Mouse (Mus musculus) midbrain, embryonic 16.5 days (tissue): ENCODE data around the gene Armcx4. TPM values are rescaled to one million over a fixed set of nuclear protein-coding genes. Genes with fewer than 3 reads are reported as not detected.

Experiments used
- ATAC-seq: fragments of 200-750 bp; cut with Nextera tagmentation; 2 replicates; pipeline ENCODE4 v1.8.0; 2017; ENCODE audit warnings: moderate TSS enrichment
- H3K27ac ChIP-seq: fragments of 300-500 bp; sonication (generic); 2 replicates; pipeline ENCODE4 v1.5.1; 2014; ENCODE audit warnings: mild to moderate bottlenecking, low read length, mixed read lengths
- H3K27me3 ChIP-seq: fragments of 300-500 bp; sonication (generic); 2 replicates; pipeline ENCODE4 v1.6.1; 2014; ENCODE audit warnings: low read depth, low read length, mixed read lengths; ENCODE audit not compliant: control insufficient read depth, insufficient read depth
- H3K36me3 ChIP-seq: fragments of 300-500 bp; sonication (generic); 2 replicates; pipeline ENCODE4 v1.6.1; 2014; ENCODE audit warnings: mild to moderate bottlenecking, low read length, moderate library complexity, mixed read lengths; ENCODE audit not compliant: control insufficient read depth, insufficient read depth
- H3K4me1 ChIP-seq: fragments of 300-500 bp; sonication (generic); 2 replicates; pipeline ENCODE4 v1.6.1; 2014; ENCODE audit warnings: mild to moderate bottlenecking, low read length, mixed read lengths; ENCODE audit not compliant: control insufficient read depth, insufficient read depth
- H3K4me2 ChIP-seq: fragments of 300-500 bp; sonication (generic); 2 replicates; pipeline ENCODE4 v1.6.1; 2014; ENCODE audit warnings: mild to moderate bottlenecking, low read length, mixed read lengths
- H3K4me3 ChIP-seq: fragments of 300-500 bp; sonication (generic); 2 replicates; pipeline ENCODE4 v1.5.1; 2014; ENCODE audit warnings: low read depth, mild to moderate bottlenecking, low read length, moderate library complexity, mixed read lengths
- H3K9ac ChIP-seq: fragments of 300-500 bp; sonication (generic); 2 replicates; pipeline ENCODE4 v1.6.1; 2014; ENCODE audit warnings: low read depth, low read length, mixed read lengths
- H3K9me3 ChIP-seq: fragments of 300-500 bp; sonication (generic); replicated peaks from 2 replicates; pipeline ENCODE4 v1.6.1; 2014; ENCODE audit warnings: mild to moderate bottlenecking, low read length, mixed read lengths; ENCODE audit not compliant: control insufficient read depth, poor library complexity, severe bottlenecking
- WGBS: fragments of 180-500 bp; shearing (Covaris S2); extraction: QIAGEN DNeasy Blood & Tissue Kit; methylation state at CpG from one replicate; pipeline ENCODE4 v1.1.7; 2014; 5-methylcytosine and 5-hydroxymethylcytosine counted together
- polyA plus RNA-seq: library from polyadenylated mRNA; unstranded; fragments of >200 nt; fragmentation: Nextera tagmentation; extraction: Ambion mirVana; gene quantifications from 2 replicates; pipeline ENCODE4 v1.2.1, GENCODE M21; 2015

The Armcx4 gene
- polyA plus RNA-seq, 1 experiment from 2014 or later: 5.9 TPM

DNA sequence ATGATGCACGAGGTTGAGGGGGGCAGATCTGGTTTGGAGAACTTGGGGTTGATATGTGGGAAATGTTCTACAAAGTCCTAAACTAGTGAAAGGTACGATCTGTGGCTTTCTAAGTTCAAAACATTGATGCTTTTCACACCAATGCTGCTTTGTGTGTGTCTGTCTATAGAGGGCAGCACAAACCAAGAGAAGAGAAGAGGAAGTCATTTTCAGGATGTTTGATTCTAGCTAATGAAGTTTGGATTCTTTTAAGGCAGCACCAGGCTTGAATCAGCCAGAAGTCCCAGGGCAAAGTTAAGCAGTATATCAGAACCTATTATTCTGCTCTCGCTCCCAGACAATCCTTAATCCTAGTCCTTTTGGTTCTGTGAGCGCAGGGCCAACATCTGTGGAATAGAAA, 43.5 kb downstream of the Armcx4 start:
- no peak for ATAC-seq
- no peak overlapping the region for H3K27ac ChIP-seq
- H3K9ac ChIP-seq: no peak overlapping the region
- no peaks in the 10 kb centered on the region for H3K9me3 ChIP-seq
- H3K4me3 ChIP-seq: no peak overlapping the region
- no peaks in the 10 kb centered on the region; the same call in 1 of the 2 replicates for H3K27me3 ChIP-seq
- 39% methylated on average over 4 of the region's 4 CpGs for WGBS
- no peaks in the 10 kb centered on the region for H3K4me1 ChIP-seq
- no peak overlapping the region for H3K4me2 ChIP-seq
- H3K36me3 ChIP-seq: no peaks in the 10 kb centered on the region

GRCm38 (mm10) chrX:134737796-134738195, 51.5 kb downstream of the Armcx4 start:
- no peak overlapping the region for H3K4me3 ChIP-seq
- peaks cover 5% of the 10 kb centered on the region; the same call in 1 of the 2 replicates for H3K27me3 ChIP-seq
- no peak overlapping the region for H3K27ac ChIP-seq
- ATAC-seq: no peak
- no peak overlapping the region for H3K9ac ChIP-seq
- 96% methylated on average over 1 of the region's 1 CpGs for WGBS
- H3K9me3 ChIP-seq: no peaks in the 10 kb centered on the region
- no peak overlapping the region for H3K4me2 ChIP-seq
- no peaks in the 10 kb centered on the region for H3K4me1 ChIP-seq
- no peaks in the 10 kb centered on the region for H3K36me3 ChIP-seq

DNA sequence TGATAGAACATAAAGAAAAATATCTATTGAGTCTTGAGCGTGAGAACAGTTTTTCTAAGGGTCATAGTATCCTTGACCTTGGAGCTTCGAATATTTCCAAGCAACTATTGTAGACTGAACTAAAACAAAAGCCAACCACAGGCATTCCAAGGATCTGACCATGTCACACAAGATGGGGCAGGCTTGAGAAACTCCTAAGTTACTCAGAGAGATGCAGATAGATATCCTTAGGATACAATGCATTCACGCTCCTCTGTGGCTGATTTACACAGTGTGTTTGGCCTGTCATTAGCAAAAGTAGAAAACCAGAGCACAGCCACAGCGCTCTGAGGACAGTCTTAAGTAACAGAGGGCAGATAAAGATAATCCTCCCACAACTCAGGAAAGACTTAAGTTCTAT, 52.8 kb downstream of the Armcx4 start:
- no peaks in the 10 kb centered on the region for H3K36me3 ChIP-seq
- WGBS: 66% methylated on average over 4 of the region's 4 CpGs
- H3K4me1 ChIP-seq: no peaks in the 10 kb centered on the region
- peaks cover 5% of the 10 kb centered on the region; the same call in 1 of the 2 replicates for H3K27me3 ChIP-seq
- no peak for ATAC-seq
- H3K9me3 ChIP-seq: no peaks in the 10 kb centered on the region
- H3K9ac ChIP-seq: no peak overlapping the region
- no peak overlapping the region for H3K27ac ChIP-seq
- no peak overlapping the region for H3K4me2 ChIP-seq
- H3K4me3 ChIP-seq: no peak overlapping the region

DNA sequence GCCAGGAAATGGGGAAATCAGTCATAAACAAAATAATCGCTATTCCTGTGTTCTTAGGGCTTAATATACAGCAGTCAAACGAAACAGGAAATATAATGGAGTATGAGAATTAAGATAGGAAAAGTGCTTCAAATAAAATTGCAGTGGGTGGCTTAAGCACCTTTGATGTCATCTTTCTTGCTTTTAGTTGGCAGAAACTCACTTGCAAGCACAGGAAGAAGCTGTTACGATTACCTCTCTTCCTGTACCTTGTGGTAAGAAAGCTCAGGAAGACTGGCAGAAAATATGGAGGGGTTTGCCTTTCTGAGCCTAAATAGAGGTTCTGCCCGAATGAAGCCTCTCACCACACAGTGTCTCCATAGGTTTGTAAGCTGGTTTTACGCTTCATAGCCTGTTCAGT, 55.5 kb downstream of the Armcx4 start:
- no peak overlapping the region for H3K4me3 ChIP-seq
- no peak overlapping the region for H3K9ac ChIP-seq
- 65% methylated on average over 5 of the region's 5 CpGs for WGBS
- ATAC-seq: no peak
- no peak overlapping the region for H3K4me2 ChIP-seq
- H3K9me3 ChIP-seq: no peaks in the 10 kb centered on the region
- no peaks in the 10 kb centered on the region for H3K4me1 ChIP-seq
- no peaks in the 10 kb centered on the region for H3K36me3 ChIP-seq
- peaks cover 3% of the 10 kb centered on the region; the same call in 1 of the 2 replicates for H3K27me3 ChIP-seq
- no peak overlapping the region for H3K27ac ChIP-seq

Other genes starting within 250 kb of the Armcx4 start
- gene Taf7l, start 210.0 kb upstream of the Armcx4 start, polyA plus RNA-seq: 0.57 TPM in 1 of 2 replicates, not detected in the other
- gene Timm8a1, start 144.7 kb upstream of the Armcx4 start, polyA plus RNA-seq: 40.7 and 40.8 TPM in 2 replicates
- 0.26 and 0.36 TPM in 2 replicates for gene Btk, start 102.9 kb upstream of the Armcx4 start, polyA plus RNA-seq
- 144 and 152 TPM in 2 replicates for gene Rpl36a, start 100.9 kb upstream of the Armcx4 start, polyA plus RNA-seq
- gene Gla, start 85.4 kb upstream of the Armcx4 start, polyA plus RNA-seq: 3.2 and 3.8 TPM in 2 replicates
- gene Hnrnph2, start 85.3 kb upstream of the Armcx4 start, polyA plus RNA-seq: 143 and 151 TPM in 2 replicates
- gene Armcx1, start 31.4 kb downstream of the Armcx4 start, polyA plus RNA-seq: 95.8 and 97.5 TPM in 2 replicates
- gene Armcx6, start 64.9 kb downstream of the Armcx4 start, polyA plus RNA-seq: 52.7 and 53.0 TPM in 2 replicates
- gene Armcx3, start 70.1 kb downstream of the Armcx4 start, polyA plus RNA-seq: 86.7 and 87.7 TPM in 2 replicates
- gene Armcx2, start 122.7 kb downstream of the Armcx4 start, polyA plus RNA-seq: 95.6 and 104 TPM in 2 replicates